Comparison of ENCODE assay signal across 12 mouse cellular contexts in genomic region chr14:62751479-62751878, GRCm38 (mm10). TPM values are rescaled to one million over a fixed set of nuclear protein-coding genes. Genes with fewer than 3 reads are reported as not detected.
DNase-seq lines count a peak whose midpoint lies in the region; ATAC-seq lines count a peak whose summit lies in the region.
"Had no signal": no experiment of that assay in that cellular context is flagged by ENCODE, and none has a peak within 500 bp of the region (broad histone marks: within the 10 kb centered on the region; RNA-seq: fewer than 3 reads in every experiment).

No protein-coding gene starts in this region.

- H3K36me3 ChIP-seq in neural tube, embryonic 15.5 days, result peaks cover 4% of the 10 kb centered on the region; the same call in 1 of the 2 replicates
- H3K36me3 ChIP-seq: intestine, embryonic 15.5 days had no signal

- H3K4me2 ChIP-seq in neural tube, embryonic 15.5 days, result no peak overlapping the region
- H3K4me2 ChIP-seq: intestine, embryonic 15.5 days; limb, embryonic 12.5 days; neural tube, embryonic 13.5 days had no signal

- no peaks in the 10 kb centered on the region for H3K4me1 ChIP-seq in neural tube, embryonic 15.5 days
- H3K4me1 ChIP-seq: intestine, embryonic 15.5 days; limb, embryonic 12.5 days; neural tube, embryonic 13.5 days had no signal

- H3K4me3 ChIP-seq in neural tube, embryonic 15.5 days (replicated peaks), result no peak overlapping the region
- H3K4me3 ChIP-seq: intestine, embryonic 15.5 days; limb, embryonic 12.5 days; neural tube, embryonic 13.5 days had no signal

- no peaks in the 10 kb centered on the region for H3K27me3 ChIP-seq in neural tube, embryonic 15.5 days (replicated peaks)
- H3K27me3 ChIP-seq: intestine, embryonic 15.5 days; limb, embryonic 12.5 days; neural tube, embryonic 13.5 days had no signal

- H3K27ac ChIP-seq in neural tube, embryonic 15.5 days (replicated peaks), result no peak overlapping the region
- H3K27ac ChIP-seq: intestine, embryonic 15.5 days; limb, embryonic 12.5 days; neural tube, embryonic 13.5 days had no signal

- 82% methylated on average over 2 of the region's 2 CpGs for WGBS in neural tube, embryonic 15.5 days

- peak; percentile 42; the same call in 1 of the 2 replicates for ATAC-seq in megakaryocyte-erythroid progenitor cell, adult 5-6 weeks (replicated peaks; ENCODE audit: low FRiP score, low TSS enrichment, poor library complexity, severe bottlenecking)
- no peak for ATAC-seq in neural tube, embryonic 15.5 days (ENCODE audit: low FRiP score)
- ATAC-seq: forebrain, embryonic 14.5 days; intestine, embryonic 15.5 days had no signal

- intact Hi-C loops in gastrocnemius, postnatal 36 days (cut with DNase I), result no loop called here

- no peak overlapping the region for H3K9ac ChIP-seq in neural tube, embryonic 15.5 days (replicated peaks)
- H3K9ac ChIP-seq: intestine, embryonic 15.5 days; limb, embryonic 12.5 days; neural tube, embryonic 13.5 days had no signal

- H3K9me3 ChIP-seq in neural tube, embryonic 15.5 days (replicated peaks), result no peaks in the 10 kb centered on the region
- H3K9me3 ChIP-seq: intestine, embryonic 15.5 days; limb, embryonic 12.5 days; neural tube, embryonic 13.5 days had no signal

- peak; percentile 11 for DNase-seq in embryo, embryonic 11 days
- DNase-seq in embryo, embryonic 9.5 days (ENCODE audit: extremely low spot score), result no peak
- DNase-seq in R1 (ENCODE audit: low read depth, low spot score), result peak; percentile 88
- DNase-seq in embryo, embryonic 11.5 days (ENCODE audit: low read depth, low spot score), result peak; percentile 5
- no peak for DNase-seq in kidney, postnatal 25 days
- no peak for DNase-seq in gastrocnemius, postnatal 36 days

RNA-seq across cellular contexts. Expression of gene Ints6, which starts 9.5 kb away (rescaled TPM):
- 37.0 and 58.2 TPM in 2 replicates for total RNA-seq in megakaryocyte-erythroid progenitor cell, adult 5-6 weeks (2014; fragmentation: Nextera tagmentation)
- 93.6 and 138 TPM in 2 replicates for total RNA-seq in megakaryocyte-erythroid progenitor cell, adult 5-6 weeks (2017)
- total RNA-seq in gastrocnemius, postnatal 36 days (2021), result 10 to 100 TPM in 1 of 2 experiments, 1 to 10 TPM in 1; 10.0 to 11.8 TPM
- polyA plus RNA-seq in neural tube, embryonic 15.5 days (2015; fragmentation: Nextera tagmentation; extraction: Ambion mirVana), result 13.9 and 17.3 TPM in 2 replicates

Comparison
In these comparisons a context has a peak if more than half of its experiments do, and no peak if none do; other contexts are left out.
1. DNase-seq: peak in embryo, embryonic 11 days (single experiment), R1 (single experiment) and embryo, embryonic 11.5 days (single experiment); none in embryo, embryonic 9.5 days (single experiment), kidney, postnatal 25 days (0 of 2) and gastrocnemius, postnatal 36 days (0 of 2).